In genomic region chr2:122532136-122532801, GRCm38 (mm10) we compare ENCODE assay signal across 20 mouse cellular contexts. TPM values are rescaled to one million over a fixed set of nuclear protein-coding genes. Genes with fewer than 3 reads are reported as not detected.
DNase-seq lines count a peak whose midpoint lies in the region; ATAC-seq and TF ChIP-seq lines count a peak whose summit lies in the region.
"Had no signal": no experiment of that assay in that cellular context is flagged by ENCODE, and none has a peak within 500 bp of the region (broad histone marks: within the 10 kb centered on the region; RNA-seq: fewer than 3 reads in every experiment).

No protein-coding gene starts in this region.

- ATAC-seq in forebrain, embryonic 15.5 days (replicated peaks), result peak; percentile 92
- no peak for ATAC-seq in forebrain, embryonic 12.5 days (ENCODE audit: low FRiP score)
- 0 out of 2 replicates have a peak, but pooled peaks have one; percentile 40 for ATAC-seq in neural tube, embryonic 13.5 days (ENCODE audit: low read depth)
- peak; percentile 56; the same call in 1 of the 2 replicates for ATAC-seq in forebrain, postnatal 0 days
- peak; percentile 66 for ATAC-seq in midbrain, postnatal 0 days (ENCODE audit: low FRiP score)
- no peak for ATAC-seq in frontal cortex, adult (ENCODE audit: low TSS enrichment)

- TF ChIP-seq CTCF in forebrain, postnatal 0 days (IDR thresholded peaks at IDR 0.05; ENCODE audit: low read depth), result no peak
- no peak for TF ChIP-seq CTCF in midbrain, postnatal 0 days (IDR thresholded peaks at IDR 0.05)

- no peaks in the 10 kb centered on the region for H3K27me3 ChIP-seq in forebrain, embryonic 15.5 days
- no peaks in the 10 kb centered on the region for H3K27me3 ChIP-seq in forebrain, embryonic 12.5 days
- no peaks in the 10 kb centered on the region for H3K27me3 ChIP-seq in neural tube, embryonic 13.5 days
- no peaks in the 10 kb centered on the region for H3K27me3 ChIP-seq in forebrain, postnatal 0 days (ENCODE audit: insufficient read depth, low read length)
- no peaks in the 10 kb centered on the region for H3K27me3 ChIP-seq in midbrain, postnatal 0 days (ENCODE audit: insufficient read depth, low read length)
- H3K27me3 ChIP-seq: heart, embryonic 13.5 days; limb, embryonic 12.5 days; liver, embryonic 15.5 days had no signal

- 35% methylated on average over 2 of the region's 2 CpGs for WGBS in forebrain, embryonic 15.5 days
- WGBS in forebrain, embryonic 12.5 days, result 79% methylated on average over 2 of the region's 2 CpGs
- WGBS in neural tube, embryonic 13.5 days, result 67% methylated on average over 2 of the region's 2 CpGs
- 24% methylated on average over 2 of the region's 2 CpGs for WGBS in forebrain, postnatal 0 days
- WGBS in midbrain, postnatal 0 days, result 47% methylated on average over 2 of the region's 2 CpGs

- no peak overlapping the region for H3K4me2 ChIP-seq in forebrain, embryonic 15.5 days (replicated peaks)
- no peak overlapping the region for H3K4me2 ChIP-seq in forebrain, embryonic 12.5 days
- no peak overlapping the region for H3K4me2 ChIP-seq in neural tube, embryonic 13.5 days
- H3K4me2 ChIP-seq in forebrain, postnatal 0 days (ENCODE audit: low read depth), result no peak overlapping the region
- no peak overlapping the region for H3K4me2 ChIP-seq in midbrain, postnatal 0 days (ENCODE audit: low read depth, low read length, poor library complexity, severe bottlenecking)
- H3K4me2 ChIP-seq: heart, embryonic 13.5 days; limb, embryonic 12.5 days; liver, embryonic 15.5 days had no signal

- no peaks in the 10 kb centered on the region for H3K9me3 ChIP-seq in forebrain, embryonic 15.5 days
- no peaks in the 10 kb centered on the region for H3K9me3 ChIP-seq in forebrain, embryonic 12.5 days
- no peaks in the 10 kb centered on the region for H3K9me3 ChIP-seq in neural tube, embryonic 13.5 days
- H3K9me3 ChIP-seq in forebrain, postnatal 0 days (ENCODE audit: low read length), result no peaks in the 10 kb centered on the region
- no peaks in the 10 kb centered on the region for H3K9me3 ChIP-seq in midbrain, postnatal 0 days (ENCODE audit: low read length)
- H3K9me3 ChIP-seq: G1E; heart, embryonic 13.5 days; limb, embryonic 12.5 days; liver, embryonic 15.5 days had no signal

- no peak overlapping the region for H3K27ac ChIP-seq in forebrain, embryonic 15.5 days (replicated peaks)
- H3K27ac ChIP-seq in forebrain, embryonic 12.5 days, result no peak overlapping the region
- 0 out of 2 replicates have a peak overlapping the region, but pooled peaks have one; percentile 18 for H3K27ac ChIP-seq in neural tube, embryonic 13.5 days (replicated peaks)
- H3K27ac ChIP-seq in forebrain, postnatal 0 days (ENCODE audit: low read depth, low read length), result no peak overlapping the region; the same call in 1 of the 2 replicates
- 0 out of 2 replicates have a peak overlapping the region, but pooled peaks have one; percentile 1 for H3K27ac ChIP-seq in midbrain, postnatal 0 days (ENCODE audit: low read depth, low read length)
- H3K27ac ChIP-seq: heart, embryonic 13.5 days; limb, embryonic 12.5 days; liver, embryonic 15.5 days had no signal

- DNase-seq in neural tube, embryonic 10.5 days (ENCODE audit: extremely low spot score, low spot score), result no peak
- peak; percentile 41 for DNase-seq in forebrain, postnatal 0 days
- peak; percentile 61 for DNase-seq in midbrain, postnatal 0 days (ENCODE audit: low spot score)
- DNase-seq in spleen, postnatal 36 days (ENCODE audit: low spot score in 2 of 2), result no peak
- DNase-seq: gastrocnemius, postnatal 25 days; heart, postnatal 4 days; kidney, adult 2 months; kidney, postnatal 4 days; lung, postnatal 14 days; thymus, postnatal 25 days had no signal

- H3K9ac ChIP-seq in forebrain, embryonic 15.5 days (replicated peaks), result no peak overlapping the region
- H3K9ac ChIP-seq in forebrain, embryonic 12.5 days, result no peak overlapping the region
- no peak overlapping the region for H3K9ac ChIP-seq in neural tube, embryonic 13.5 days
- H3K9ac ChIP-seq in forebrain, postnatal 0 days, result no peak overlapping the region
- H3K9ac ChIP-seq in midbrain, postnatal 0 days (replicated peaks; ENCODE audit: low read length, poor library complexity, severe bottlenecking), result no peak overlapping the region
- H3K9ac ChIP-seq: heart, embryonic 13.5 days; limb, embryonic 12.5 days; liver, embryonic 15.5 days had no signal

- H3K36me3 ChIP-seq in forebrain, embryonic 15.5 days, result no peaks in the 10 kb centered on the region
- H3K36me3 ChIP-seq in forebrain, embryonic 12.5 days (replicated peaks), result no peaks in the 10 kb centered on the region
- no peaks in the 10 kb centered on the region for H3K36me3 ChIP-seq in neural tube, embryonic 13.5 days
- H3K36me3 ChIP-seq in forebrain, postnatal 0 days (ENCODE audit: insufficient read depth), result no peaks in the 10 kb centered on the region
- no peaks in the 10 kb centered on the region for H3K36me3 ChIP-seq in midbrain, postnatal 0 days (ENCODE audit: insufficient read depth, low read length)
- H3K36me3 ChIP-seq: G1E; heart, embryonic 13.5 days; limb, embryonic 12.5 days; liver, embryonic 15.5 days had no signal

- H3K4me1 ChIP-seq in forebrain, embryonic 15.5 days, result peaks cover 16% of the 10 kb centered on the region
- no peaks in the 10 kb centered on the region for H3K4me1 ChIP-seq in forebrain, embryonic 12.5 days
- H3K4me1 ChIP-seq in neural tube, embryonic 13.5 days (replicated peaks), result 0 out of 2 replicates have a peak, but pooled peaks cover 3% of the 10 kb centered on the region
- H3K4me1 ChIP-seq in forebrain, postnatal 0 days (ENCODE audit: insufficient read depth), result 0 out of 2 replicates have a peak, but pooled peaks cover 8% of the 10 kb centered on the region
- H3K4me1 ChIP-seq in midbrain, postnatal 0 days (ENCODE audit: insufficient read depth, low read length), result no peaks in the 10 kb centered on the region
- H3K4me1 ChIP-seq: heart, embryonic 13.5 days; limb, embryonic 12.5 days; liver, embryonic 15.5 days had no signal

- H3K4me3 ChIP-seq in forebrain, embryonic 15.5 days, result no peak overlapping the region
- H3K4me3 ChIP-seq in forebrain, embryonic 12.5 days (replicated peaks), result no peak overlapping the region
- no peak overlapping the region for H3K4me3 ChIP-seq in neural tube, embryonic 13.5 days
- H3K4me3 ChIP-seq in forebrain, postnatal 0 days (ENCODE audit: low read depth, low read length), result no peak overlapping the region
- no peak overlapping the region for H3K4me3 ChIP-seq in midbrain, postnatal 0 days (ENCODE audit: low read depth, low read length)
- H3K4me3 ChIP-seq: heart, embryonic 13.5 days; limb, embryonic 12.5 days; liver, embryonic 15.5 days had no signal

RNA-seq across cellular contexts. Expression of gene Gm14085, which starts 47.5 kb away (rescaled TPM):
- polyA plus RNA-seq in forebrain, embryonic 15.5 days (2015; fragmentation: Nextera tagmentation; extraction: Ambion mirVana), result not detected in 2 replicates
- not detected in 2 replicates for polyA plus RNA-seq in forebrain, embryonic 12.5 days (2016; fragmentation: Nextera tagmentation; extraction: Ambion mirVana)
- not detected in 2 replicates for polyA plus RNA-seq in neural tube, embryonic 13.5 days (2015; fragmentation: Nextera tagmentation; extraction: Ambion mirVana)
- not detected in 2 replicates for total RNA-seq in forebrain, postnatal 0 days (2014; rRNA removed)
- not detected in 2 replicates for polyA plus RNA-seq in forebrain, postnatal 0 days (2015; fragmentation: Nextera tagmentation; extraction: Ambion mirVana)
- 0.05 TPM in 2 replicates for total RNA-seq in midbrain, postnatal 0 days (2014; rRNA removed)
- not detected in 2 replicates for polyA plus RNA-seq in midbrain, postnatal 0 days (2015; fragmentation: Nextera tagmentation; extraction: Ambion mirVana)
- total RNA-seq: left cerebral cortex, adult 18-20 months had no signal
- polyA plus RNA-seq: embryonic facial prominence, embryonic 14.5 days; heart, embryonic 13.5 days; limb, embryonic 12.5 days had no signal

Comparison
In these comparisons a context has a peak if more than half of its experiments do, and no peak if none do; other contexts are left out.
1. ATAC-seq: peak in forebrain, embryonic 15.5 days (single experiment), neural tube, embryonic 13.5 days (single experiment), forebrain, postnatal 0 days (single experiment) and midbrain, postnatal 0 days (single experiment); none in forebrain, embryonic 12.5 days (single experiment) and frontal cortex, adult (single experiment).
2. H3K27ac ChIP-seq: peak in neural tube, embryonic 13.5 days (single experiment) and midbrain, postnatal 0 days (single experiment); none in forebrain, embryonic 15.5 days (single experiment), forebrain, embryonic 12.5 days (single experiment) and forebrain, postnatal 0 days (single experiment).
3. DNase-seq: peak in forebrain, postnatal 0 days (single experiment) and midbrain, postnatal 0 days (single experiment); none in neural tube, embryonic 10.5 days (single experiment) and spleen, postnatal 36 days (0 of 2).